Mouse (Mus musculus) erythroblast, embryonic 14.5 days (primary cell): ENCODE results near the gene Arih1.

Experiments used
- GATA1 ChIP-seq: IDR thresholded peaks from 2 replicates; pipeline ENCODE4 v1.6.1; 2012; ENCODE audit warnings: low read length, inconsistent platforms, mixed read lengths
- TAL1 ChIP-seq: IDR thresholded peaks from 3 replicates; pipeline ENCODE4 v1.6.1; 2012; ENCODE audit warnings: low read length, inconsistent platforms, mixed read lengths

DNA sequence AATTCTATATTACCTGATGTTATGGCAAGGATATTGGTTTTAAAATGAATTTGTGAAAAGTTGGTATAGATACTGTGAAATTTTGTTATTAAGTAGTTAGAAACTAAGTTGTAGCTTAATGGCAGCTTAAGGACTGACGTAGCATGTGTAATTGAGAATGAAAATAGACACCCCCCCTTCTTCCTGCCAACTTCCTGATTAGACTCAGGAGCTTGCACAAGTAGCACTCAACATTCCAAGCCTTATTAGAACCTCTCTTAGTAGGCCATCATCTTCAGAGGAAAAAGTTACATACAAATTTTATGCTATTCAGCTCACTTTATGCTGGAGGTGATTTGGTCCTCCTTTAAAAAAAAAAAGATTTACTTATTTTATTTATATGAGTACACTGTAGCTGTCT, 22.1 kb downstream of the Arih1 start:
- no peak for TF ChIP-seq GATA1
- TF ChIP-seq TAL1, result no peak
